Mouse (Mus musculus) NIH3T3 (cell line): ENCODE results near the gene Gnb2.
A peak's percentile ranks its signal among the peaks of the same experiment; 100 is the strongest.

Source experiments
- DNase-seq: peaks from one replicate; pipeline ENCODE4 v3.0.0-alpha.2; 2012; ENCODE audit warnings: low read depth

The Gnb2 gene

DNA sequence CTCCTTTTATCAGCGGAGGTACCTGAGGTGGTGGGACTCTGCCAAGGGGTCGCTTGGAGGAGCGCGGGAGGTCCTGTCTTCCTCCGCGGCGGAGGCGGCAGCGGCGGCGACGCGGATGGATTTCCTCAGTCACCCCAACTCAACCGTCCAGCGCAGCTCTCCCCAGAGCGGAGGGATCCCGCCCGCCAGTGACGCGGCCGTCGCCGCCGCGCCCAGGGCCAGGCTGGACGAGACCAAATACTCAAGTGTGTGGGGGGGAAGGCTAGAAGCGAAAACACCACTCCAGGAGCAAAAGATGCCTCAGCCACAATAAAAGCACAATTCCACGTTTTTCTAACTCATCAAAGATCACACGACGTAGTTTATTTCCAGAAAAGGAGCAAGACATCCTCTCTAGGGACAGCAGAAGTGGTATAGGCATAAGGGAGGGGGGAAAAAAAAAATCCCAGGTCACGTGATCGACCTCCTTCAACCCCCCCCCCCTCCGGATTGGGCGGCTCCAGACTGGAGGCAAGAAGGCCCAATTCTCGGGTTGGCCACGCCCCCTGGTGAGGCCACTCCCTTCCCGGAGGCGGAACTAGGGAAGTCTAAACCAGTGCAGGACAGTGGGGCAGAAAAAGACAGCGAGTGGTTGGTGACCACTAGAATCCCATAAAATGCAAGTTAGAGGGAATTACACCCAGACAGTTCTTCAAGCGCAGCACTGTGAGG is at the start of gene Gnb2, which contains the start of gene Epo:
Gene Gnb2 (minus strand): TSS at position 394 of the 711 bp plus-strand sequence.
Gene Epo (minus strand): TSS at position 126 of the 711 bp plus-strand sequence.
- DNase-seq: peak; percentile 100

DNA sequence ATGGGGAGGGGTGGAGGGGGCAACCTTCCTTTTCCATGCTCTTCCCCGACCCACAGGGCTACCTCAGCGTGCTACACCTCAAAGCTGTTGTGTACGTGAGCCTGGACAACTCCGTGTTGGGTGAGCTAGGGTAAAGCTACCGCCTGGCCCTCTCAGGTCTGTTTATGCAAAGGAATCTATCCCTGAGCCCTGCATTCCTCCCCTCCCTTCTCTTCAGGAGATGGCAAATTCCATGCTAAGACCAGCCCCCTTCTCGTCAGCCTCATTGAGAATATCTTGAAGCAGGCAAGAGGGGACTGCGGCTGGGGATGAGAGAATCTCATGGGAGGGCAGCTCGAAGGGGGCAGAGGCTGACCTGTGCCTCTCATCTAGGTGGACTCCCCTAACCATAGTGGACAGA is 49.4 kb upstream of the Gnb2 start:
- no peak for DNase-seq

DNA sequence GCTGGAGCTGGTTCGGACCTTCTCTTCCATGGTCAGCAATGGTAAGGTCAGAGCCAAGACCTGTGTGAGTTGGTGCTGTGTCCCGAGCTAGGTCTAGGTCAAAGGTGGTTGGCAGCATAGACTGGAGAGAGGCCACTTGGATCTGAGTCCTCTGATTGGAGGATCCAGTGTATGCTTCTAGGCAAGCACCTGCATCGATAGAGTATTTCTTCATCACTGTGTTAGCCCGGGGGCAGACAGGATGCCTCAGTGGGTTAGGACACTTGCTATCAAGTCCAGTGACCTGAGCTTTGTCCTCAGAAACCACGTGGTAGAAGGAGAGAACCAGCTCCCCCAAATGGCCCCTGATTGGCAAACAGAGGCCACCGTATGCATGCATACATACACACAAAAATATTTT is 46.9 kb upstream of the Gnb2 start:
- no peak for DNase-seq

DNA sequence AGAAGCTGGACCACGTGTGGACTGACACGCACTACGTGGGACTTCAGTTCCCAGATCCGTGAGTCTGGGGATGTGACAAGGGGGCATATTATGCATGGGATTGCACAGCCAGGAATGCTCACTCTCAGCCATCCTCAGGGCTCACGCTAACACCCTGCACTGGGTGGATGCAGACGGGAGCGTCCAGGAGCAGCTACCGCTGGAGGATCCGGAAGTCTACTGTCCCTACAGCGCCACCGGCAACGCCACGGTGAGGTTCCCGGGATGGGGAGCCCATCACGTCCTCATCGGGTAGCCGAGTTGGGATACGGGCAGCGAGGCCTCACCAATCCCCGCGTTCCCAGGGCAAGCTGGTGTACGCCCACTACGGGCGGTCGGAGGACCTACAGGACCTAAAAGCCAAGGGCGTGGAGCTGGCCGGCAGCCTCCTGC is 41.2 kb upstream of the Gnb2 start:
- DNase-seq: no peak

DNA sequence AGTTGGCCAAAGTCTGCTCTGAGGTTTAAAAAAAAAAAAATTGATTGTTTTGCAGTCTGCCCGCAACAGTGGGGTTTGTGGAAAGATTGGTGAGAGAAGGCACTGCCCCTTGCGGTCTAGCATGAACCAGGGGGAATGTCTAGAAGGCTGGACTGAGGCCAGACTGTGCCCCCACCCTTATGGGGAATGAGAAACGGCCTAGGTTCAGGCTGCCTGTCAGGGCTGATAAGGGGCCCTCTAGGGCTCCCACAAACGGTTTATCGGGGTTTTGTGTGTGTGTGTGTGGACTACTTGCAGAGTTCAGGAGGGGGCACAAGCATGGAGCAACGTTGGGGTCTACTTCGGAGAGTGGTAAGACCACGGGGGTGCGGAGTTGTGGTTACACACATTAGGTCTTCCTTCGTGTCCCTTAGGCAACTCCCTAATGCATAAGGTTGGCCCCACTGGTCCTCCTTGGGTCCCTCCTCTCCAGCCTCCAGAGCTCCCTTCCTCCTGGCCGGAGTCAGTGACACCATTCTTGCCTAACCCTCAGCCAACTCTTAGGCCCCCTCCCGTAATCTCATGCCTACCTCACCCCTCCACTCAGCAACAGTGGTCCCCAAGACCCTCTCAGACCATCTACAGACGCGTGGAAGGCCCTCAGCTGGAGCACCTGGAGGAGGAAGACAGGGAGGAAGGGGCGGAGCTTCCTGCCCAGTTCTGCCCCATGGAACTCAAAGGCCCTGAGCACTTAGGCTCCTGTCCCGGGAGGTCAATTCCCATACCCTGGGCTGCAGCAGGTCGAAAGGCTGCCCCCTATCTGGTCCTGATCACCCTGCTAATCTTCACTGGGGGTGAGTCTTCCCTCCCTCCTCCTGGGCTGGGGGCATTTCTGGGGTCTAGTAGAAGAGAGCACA is 37.6 kb upstream of the Gnb2 start:
- no peak for DNase-seq

DNA sequence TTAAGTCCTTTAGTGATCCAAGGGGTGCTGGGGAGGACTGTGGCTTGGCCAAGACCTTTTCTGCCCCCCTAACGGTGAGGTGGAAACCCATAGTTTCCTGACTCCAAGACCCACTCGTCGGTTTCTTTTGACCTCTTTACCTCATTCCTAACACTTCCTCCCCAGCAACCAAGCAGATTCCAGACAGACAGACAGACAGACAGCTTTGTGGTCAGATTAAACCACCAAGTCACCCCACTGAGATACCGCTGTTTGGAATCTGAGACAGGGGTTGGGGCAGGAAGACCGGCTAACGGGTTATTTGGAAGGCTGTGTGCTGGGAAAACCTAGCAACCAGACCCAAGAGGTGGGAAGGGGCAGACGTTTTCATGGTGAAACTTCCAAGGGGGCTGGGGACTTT is 36.9 kb upstream of the Gnb2 start:
- no peak for DNase-seq

DNA sequence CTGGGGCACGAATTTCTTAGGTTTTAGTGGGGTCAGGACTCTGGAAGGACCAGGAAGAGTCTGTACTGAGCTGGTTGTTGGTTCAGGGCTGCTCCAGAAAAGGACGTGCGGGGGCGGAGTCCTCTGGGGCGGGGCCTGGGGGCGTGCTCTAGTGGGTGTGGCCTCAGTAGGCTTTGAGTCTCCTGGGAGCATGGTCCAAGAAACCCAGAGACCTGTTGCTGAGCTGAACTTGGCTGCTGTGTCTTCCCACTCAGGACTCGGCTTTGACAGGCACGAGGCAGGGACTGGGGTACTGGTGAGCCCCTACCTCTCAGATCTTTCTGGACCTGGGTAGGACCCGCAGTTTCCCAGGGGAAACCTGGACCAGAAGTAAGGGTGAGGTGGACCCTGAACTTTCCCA is 36.4 kb upstream of the Gnb2 start, which contains the start of gene Tfr2:
Gene Tfr2 (plus strand): TSS at position 176 of the 400 bp plus-strand sequence.
- DNase-seq: peak; percentile 67

DNA sequence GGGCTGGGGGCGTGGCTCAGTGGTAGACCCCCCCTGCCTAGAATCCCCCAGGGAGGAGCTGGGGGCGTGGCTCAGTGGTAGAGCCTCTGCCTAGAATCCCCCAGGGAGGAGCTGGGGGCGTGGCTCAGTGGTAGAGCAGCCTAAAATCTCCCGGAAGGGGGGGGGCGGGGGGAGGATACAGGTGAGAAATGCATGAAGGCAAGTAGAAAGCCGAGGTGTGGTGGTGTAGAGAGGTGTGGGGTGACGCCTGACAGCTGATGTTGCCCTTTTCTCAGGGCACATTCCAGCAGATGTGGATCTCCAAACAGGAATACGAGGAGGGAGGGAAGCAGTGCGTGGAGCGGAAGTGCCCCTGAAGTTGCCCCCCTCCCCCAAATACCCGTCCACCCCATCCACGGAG is 35.7 kb upstream of the Gnb2 start:
- DNase-seq: no peak

DNA sequence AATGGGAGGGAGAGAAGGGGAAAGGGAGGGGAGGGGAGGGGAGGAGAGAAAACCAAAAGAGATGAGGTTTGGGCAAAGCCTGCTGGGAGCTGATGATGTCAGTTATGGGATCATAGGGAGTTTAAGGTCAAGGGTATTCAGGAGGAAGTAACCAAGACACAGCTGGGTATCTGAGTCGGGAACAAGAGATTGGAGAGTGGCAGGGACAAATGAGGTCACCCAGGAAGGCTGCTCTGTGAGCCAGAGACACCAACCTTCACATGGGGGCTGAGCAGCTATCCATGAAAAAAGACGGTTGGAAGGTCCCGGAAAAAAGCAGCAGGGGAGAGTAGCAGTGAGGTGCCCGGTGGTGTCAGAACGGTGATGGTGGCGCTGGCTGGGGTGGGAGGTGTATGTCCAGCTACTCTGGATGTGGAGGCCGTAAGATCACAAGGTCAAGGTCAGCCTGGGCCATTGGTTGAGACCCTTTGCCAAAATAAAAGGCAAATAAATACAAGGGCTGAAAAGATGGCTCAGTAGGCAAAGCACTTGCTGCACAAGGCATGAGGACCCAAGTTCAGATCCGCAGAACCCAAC is 35.0 kb upstream of the Gnb2 start:
- DNase-seq: no peak

DNA sequence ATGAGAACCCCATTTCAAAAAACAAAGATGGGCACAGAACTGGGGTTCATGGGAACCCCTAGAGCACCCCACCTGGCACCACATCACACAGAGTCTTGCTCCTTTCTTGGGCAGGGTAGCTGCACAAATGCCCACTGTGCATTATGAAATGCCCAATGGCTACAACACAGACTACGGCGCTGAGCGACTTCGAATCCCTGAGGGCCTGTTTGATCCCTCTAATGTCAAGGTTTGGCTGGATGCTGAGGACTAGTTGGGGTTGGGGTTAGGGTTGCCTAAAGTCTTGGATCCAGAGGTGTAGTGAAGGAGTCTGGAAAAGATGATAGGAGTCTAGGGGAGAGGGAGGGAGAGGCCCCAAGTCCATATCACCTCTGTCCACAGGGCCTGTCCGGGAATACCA is 33.1 kb upstream of the Gnb2 start:
- no peak for DNase-seq

DNA sequence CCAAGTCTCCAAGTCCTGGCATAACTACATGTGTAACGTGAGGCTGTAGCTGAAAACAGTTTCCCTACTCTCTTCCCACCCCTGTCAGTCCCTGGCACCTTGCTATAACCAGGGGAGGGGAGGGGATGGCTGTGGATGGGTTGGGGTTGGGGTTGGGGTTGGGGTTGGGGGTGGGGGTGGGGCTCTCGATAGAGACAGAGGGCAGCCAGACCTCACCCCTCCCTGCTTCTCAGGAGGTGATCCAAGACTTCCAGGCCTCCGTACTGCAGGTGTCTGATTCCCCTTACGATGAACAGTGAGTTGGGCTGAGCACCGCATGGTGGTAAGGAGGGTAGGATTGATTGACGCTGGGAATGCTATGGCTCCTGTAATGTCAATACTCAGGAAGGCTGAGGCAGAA is 32.4 kb upstream of the Gnb2 start:
- no peak for DNase-seq

DNA sequence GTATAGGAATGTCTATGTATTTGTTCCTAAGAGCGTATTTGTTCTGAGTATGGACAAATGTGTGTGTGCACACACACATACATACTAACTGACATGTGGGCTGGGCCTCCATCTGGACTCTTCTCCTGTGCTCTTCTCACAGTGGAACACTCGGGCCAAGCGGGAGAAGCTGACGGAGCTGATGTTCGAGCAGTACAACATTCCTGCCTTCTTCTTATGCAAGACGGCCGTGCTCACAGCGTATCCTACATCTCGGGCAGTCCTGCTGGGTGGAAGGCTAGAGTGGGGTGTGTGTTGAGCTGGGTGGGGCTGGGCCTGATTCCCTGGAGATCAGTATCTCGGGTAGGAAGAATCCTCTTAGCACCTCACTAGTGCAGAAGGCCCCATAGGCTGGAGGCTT is 29.7 kb upstream of the Gnb2 start:
- no peak for DNase-seq

DNA sequence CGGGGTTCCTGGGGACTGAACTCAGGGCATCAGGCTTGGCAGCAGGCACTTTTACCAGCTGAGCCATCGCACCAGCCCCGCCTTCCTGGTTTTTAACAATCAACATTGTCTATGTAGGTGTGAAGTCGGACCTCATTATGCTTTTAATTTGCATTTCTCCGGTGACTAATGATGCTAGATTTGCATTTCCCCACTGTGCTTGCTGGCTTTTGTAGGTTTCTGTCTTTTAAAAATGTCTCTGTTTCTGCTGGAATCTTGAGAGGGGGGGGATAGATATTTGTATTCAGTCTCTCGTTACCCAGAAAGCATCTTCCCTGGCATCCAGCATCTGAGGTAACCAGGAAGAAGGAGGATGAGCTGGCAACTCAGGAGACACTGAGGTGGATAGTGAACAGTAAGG is 28.2 kb upstream of the Gnb2 start:
- DNase-seq: no peak

DNA sequence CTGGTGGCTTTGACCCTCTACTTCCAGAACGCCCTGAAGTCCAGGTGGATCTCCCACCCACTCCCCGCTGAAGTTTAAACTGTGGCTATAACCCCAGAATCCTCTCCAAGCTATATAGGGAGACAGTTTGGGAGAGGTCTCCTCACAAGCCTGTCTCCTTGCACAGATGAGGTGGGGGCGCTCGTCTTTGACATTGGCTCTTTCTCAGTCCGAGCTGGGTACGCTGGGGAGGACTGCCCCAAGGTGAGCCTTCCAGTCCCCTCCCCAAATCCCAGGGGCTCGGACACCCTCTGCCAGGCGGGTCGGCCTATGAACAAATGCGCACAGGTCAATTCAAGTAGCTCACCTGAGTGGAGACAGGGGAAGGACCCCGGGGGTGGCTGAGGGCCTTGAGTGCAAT is 20.6 kb upstream of the Gnb2 start:
- DNase-seq: no peak

DNA sequence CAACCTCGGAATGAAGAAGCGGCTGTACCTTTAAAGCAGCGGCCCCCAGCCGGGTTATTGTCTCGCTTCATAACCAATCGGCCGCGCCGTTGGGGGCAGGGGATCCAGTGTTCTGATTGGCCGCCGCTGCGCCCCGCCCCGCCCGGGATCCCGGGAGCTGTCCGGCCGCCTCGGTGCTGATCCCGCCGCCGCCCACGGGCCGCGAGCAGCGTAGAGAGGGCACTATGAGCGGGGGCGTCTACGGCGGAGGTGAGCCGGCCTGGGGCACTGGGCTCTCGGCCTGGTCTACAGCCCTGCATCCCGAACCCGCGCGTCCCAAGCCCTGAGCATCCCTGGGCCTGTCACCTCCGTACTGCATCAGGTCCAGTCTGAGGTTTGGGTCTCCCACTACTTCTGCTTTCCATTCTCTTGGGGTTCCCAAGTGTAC is 20.1 kb upstream of the Gnb2 start, which contains the start of gene Actl6b:
Gene Actl6b (plus strand): TSS at position 107 of the 427 bp plus-strand sequence.
- peak; percentile 25 for DNase-seq

DNA sequence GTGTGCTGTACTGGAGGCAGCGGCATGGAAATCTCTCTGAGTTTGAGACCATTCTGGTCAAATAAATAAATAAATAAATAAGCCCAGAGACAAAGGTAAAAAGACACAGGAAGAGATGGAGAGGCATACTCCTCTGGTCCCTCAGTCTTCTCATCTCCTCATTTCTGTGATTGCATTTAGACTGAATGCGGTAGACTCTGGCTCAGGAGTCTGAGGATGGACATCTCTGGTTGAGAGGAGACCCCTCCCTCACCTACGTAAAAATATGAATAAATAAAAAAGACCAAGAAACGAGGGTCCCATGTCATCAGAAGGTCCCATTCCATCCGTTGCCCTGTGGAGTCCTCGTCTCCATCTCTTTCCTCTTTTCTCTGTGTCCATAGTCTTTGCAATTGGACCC is 19.7 kb upstream of the Gnb2 start:
- no peak for DNase-seq

DNA sequence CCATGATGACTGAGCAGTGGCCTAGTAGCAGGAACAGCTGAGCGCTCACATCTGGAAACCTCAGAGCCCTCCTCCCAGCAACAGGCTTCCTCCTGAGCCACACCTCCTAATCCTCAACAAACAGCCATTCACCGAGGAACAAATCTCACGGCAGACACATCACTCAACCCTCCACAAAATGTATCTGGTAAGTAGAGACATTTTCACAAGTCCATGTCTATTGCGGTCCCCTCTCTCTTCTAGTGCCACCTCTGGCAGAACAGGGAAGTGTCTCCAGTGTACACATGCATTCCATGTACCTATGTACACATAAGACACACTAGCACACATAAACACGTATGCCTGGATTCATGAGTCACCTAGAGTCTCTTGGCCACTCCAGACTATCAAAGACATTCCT is 17.8 kb upstream of the Gnb2 start:
- peak; percentile 32 for DNase-seq

DNA sequence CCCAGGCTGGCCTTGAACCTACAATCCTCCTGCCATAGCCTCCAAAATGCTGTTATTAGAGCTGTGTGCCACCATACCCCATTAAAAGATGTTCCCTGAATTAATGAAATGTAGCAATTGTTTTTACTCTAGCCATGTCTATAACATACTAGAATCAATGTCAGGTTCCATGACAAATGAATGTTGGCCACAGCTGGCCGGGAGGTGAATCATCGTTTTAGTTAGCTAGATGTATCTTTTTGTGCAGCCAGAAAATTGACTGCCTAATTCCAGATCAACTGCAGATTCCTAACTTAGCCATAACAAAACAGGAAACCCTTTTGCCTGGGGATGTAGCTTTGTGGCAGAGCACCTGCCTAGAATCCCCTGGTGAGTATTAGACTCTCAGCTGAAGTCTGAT is 16.5 kb upstream of the Gnb2 start:
- peak; percentile 60 for DNase-seq

DNA sequence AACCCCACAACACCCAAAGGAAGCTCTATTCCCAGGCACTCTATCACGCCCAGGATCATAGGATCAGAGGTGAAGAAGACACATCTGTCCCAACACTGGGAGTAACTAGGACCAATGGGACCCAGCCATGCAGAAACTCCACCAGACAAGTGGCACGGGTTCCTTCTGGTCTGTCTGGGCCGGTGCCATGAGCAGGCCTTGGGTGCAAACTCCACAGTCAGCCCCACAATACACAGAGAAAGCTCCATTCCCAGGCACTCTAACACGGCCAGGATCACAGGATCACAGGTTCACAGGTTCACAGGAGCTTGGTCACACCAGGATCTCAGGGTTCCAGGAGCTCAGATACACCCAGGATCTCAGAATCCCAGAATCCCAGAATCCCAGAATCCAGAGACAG is 12.3 kb upstream of the Gnb2 start:
- DNase-seq: no peak

DNA sequence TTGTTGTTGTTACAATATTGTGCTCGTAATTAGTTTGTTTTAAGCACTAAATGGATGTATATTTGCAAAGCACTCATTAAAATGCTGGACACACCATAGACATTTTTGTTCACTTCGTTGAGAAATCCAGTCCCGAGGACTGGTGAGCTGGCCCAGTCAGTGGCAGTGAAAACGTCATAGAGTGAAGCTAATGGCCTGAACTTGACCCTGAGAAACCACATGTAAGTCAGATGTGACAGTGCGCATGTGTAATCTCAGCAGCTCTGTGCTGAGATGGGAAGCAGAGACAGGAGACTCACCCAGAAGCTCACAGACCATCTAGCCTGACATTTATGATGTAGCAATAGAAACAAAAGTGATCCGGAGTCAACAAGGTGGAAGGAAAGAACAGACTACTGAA is 11.6 kb upstream of the Gnb2 start:
- peak; percentile 30 for DNase-seq

DNA sequence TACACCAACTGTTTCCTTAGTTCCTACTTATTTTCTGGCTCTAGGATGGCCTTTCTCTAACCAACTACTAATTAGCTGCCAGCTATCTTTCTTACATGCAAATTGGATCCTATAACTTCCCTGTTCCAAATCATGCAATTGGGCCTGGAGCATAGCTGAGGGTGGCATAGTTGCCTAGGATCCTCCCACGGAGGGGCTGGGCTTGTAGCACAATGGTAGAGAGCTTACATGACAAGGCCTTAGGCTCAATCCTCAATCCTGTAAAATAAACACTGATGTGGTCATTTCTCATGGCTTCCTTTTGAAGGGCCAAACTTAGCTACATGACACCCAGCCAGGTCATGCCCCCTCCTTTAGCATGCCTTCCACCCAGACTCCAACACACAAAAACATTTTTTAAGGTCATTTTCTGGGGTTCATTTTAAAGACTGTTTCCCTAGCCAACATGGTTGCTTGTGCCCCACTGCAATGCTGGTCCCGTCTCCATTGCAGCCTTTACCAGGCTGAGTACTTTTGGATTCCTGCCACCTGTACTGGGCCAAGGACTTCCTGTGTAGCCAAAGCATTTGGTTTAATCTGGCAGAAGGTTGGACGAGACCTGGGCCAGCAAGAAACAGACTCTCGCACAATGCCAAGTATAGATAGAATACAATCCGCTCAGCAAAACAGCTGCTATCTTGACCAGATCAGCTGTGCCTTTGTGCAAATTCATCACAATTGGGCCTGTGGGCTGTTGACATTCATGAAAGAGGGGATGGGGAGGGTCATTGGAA is 8.6 kb upstream of the Gnb2 start:
- no peak for DNase-seq

DNA sequence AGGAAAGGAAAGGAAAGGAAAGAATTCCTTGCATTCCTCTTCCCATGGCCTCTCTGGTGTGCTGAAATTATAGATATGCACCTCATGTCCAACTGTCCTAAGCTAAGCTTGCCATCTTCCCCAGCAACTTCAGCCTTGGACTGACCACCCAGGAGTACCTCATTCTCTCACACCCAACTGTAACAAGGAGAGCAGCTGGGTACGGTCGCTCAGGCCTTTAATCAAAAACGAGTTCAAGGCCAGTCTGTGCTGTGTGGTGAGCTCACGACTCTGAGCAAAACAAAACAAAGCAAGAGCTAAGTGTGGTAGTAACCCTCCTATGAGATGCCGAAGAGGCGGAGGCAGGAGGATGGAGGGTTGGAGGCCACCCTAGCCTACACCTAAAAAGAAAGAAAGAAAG is 7.7 kb upstream of the Gnb2 start:
- no peak for DNase-seq
